Mouse (Mus musculus) forebrain, embryonic 11.5 days (tissue): ENCODE measurements around the gene Arl16. TPM values are rescaled to one million over a fixed set of nuclear protein-coding genes. Genes with fewer than 3 reads are reported as not detected.
A peak's percentile ranks its signal among the peaks of the same experiment; 100 is the strongest.
"Not testable (repeated sequence)": the region's sequence is repeated elsewhere in the genome, so short reads cannot be mapped to it uniquely, and the experiment has no call there.

Experiments
- ATAC-seq: fragments of 200-750 bp; cut with Nextera tagmentation; replicated peaks from 2 replicates; pipeline ENCODE4 v1.8.0; 2017; ENCODE audit warnings: moderate TSS enrichment; ENCODE audit not compliant: low FRiP score
- DNase-seq: peaks from one replicate; pipeline ENCODE4 v3.0.0-alpha.2; 2017; ENCODE audit warnings: low spot score
- H3K27ac ChIP-seq: fragments of 300-500 bp; sonication (generic); 2 replicates; pipeline ENCODE4 v1.5.1; 2014; ENCODE audit warnings: low read depth, low read length
- H3K27me3 ChIP-seq: fragments of 300-500 bp; sonication (generic); 2 replicates; pipeline ENCODE4 v1.6.1; 2014; ENCODE audit warnings: mild to moderate bottlenecking, low read length, mixed read lengths; ENCODE audit not compliant: control insufficient read depth, insufficient read depth
- H3K36me3 ChIP-seq: fragments of 300-500 bp; sonication (generic); 2 replicates; pipeline ENCODE4 v1.6.1; 2014; ENCODE audit warnings: mild to moderate bottlenecking, low read length, moderate library complexity, mixed read lengths; ENCODE audit not compliant: control insufficient read depth, insufficient read depth
- H3K4me1 ChIP-seq: fragments of 300-500 bp; sonication (generic); replicated peaks from 2 replicates; pipeline ENCODE4 v1.6.1; 2014; ENCODE audit warnings: low read length, mixed read lengths; ENCODE audit not compliant: control insufficient read depth, insufficient read depth
- H3K4me2 ChIP-seq: fragments of 300-500 bp; sonication (generic); 2 replicates; pipeline ENCODE4 v1.6.1; 2014; ENCODE audit warnings: low read depth, mild to moderate bottlenecking, low read length, moderate library complexity, mixed read lengths; ENCODE audit not compliant: severe bottlenecking
- H3K4me3 ChIP-seq: fragments of 300-500 bp; sonication (generic); 2 replicates; pipeline ENCODE4 v1.5.1; 2014; ENCODE audit warnings: low read depth, low read length
- H3K9ac ChIP-seq: fragments of 300-500 bp; sonication (generic); 2 replicates; pipeline ENCODE4 v1.6.1; 2014; ENCODE audit warnings: low read length
- H3K9me3 ChIP-seq: fragments of 300-500 bp; sonication (generic); 2 replicates; pipeline ENCODE4 v1.6.1; 2016; ENCODE audit warnings: low read length, mixed read lengths; ENCODE audit not compliant: control insufficient read depth
- WGBS: fragments of 180-500 bp; shearing (Covaris S2); extraction: QIAGEN DNeasy Blood & Tissue Kit; methylation state at CpG from one replicate; pipeline ENCODE4 v1.1.7; 2014; 5-methylcytosine and 5-hydroxymethylcytosine counted together
- polyA plus RNA-seq: library from polyadenylated mRNA; unstranded; fragments of >200 nt; fragmentation: Nextera tagmentation; extraction: Ambion mirVana; gene quantifications from 2 replicates; pipeline ENCODE4 v1.2.1, GENCODE M21; 2014

The Arl16 gene
- 50.1 and 54.2 TPM in 2 replicates for polyA plus RNA-seq

- peaks cover 11% of the 10 kb centered on the region for H3K4me1 ChIP-seq
- WGBS, result under 1% methylated on average over 53 of the region's 54 CpGs
- ATAC-seq, result peak; percentile 100
- peak within 1 kb of the TSS; percentile 91 for H3K4me3 ChIP-seq
- no peaks in the 10 kb centered on the region for H3K9me3 ChIP-seq
- peaks cover 6% of the 10 kb centered on the region; the same call in 1 of the 2 replicates for H3K36me3 ChIP-seq
- H3K9ac ChIP-seq, result peak within 1 kb of the TSS; percentile 91
- H3K27ac ChIP-seq, result peak within 1 kb of the TSS; percentile 59; the same call in 1 of the 2 replicates
- DNase-seq, result peak; percentile 98
- H3K27me3 ChIP-seq, result no peaks in the 10 kb centered on the region
- H3K4me2 ChIP-seq, result peak within 1 kb of the TSS; percentile 68
Measured at GRCm38 (mm10) chr11:120467051-120467735, at the start of gene Arl16. Gene Arl16 (minus strand): TSS chr11:120467607.

GRCm38 (mm10) chr11:120517147-120517546 lies 49.7 kb upstream of the Arl16 start:
- no peaks in the 10 kb centered on the region for H3K9me3 ChIP-seq
- ATAC-seq, result no peak
- no peak for DNase-seq
- H3K9ac ChIP-seq, result no peak overlapping the region
- H3K27me3 ChIP-seq, result no peaks in the 10 kb centered on the region
- no peak overlapping the region for H3K27ac ChIP-seq
- no peaks in the 10 kb centered on the region for H3K36me3 ChIP-seq
- H3K4me1 ChIP-seq, result no peaks in the 10 kb centered on the region
- no peak overlapping the region for H3K4me2 ChIP-seq
- no peak overlapping the region for H3K4me3 ChIP-seq
- WGBS, result 77% methylated on average over 4 of the region's 4 CpGs

GRCm38 (mm10) chr11:120515611-120516010 lies 48.2 kb upstream of the Arl16 start:
- Histone ChIP-seq H3K27me3 (no peaks in the 10 kb centered on the region), H3K9me3 (no peaks in the 10 kb centered on the region), H3K4me3 (no peak overlapping the region), H3K4me2 (no peak overlapping the region), H3K27ac (no peak overlapping the region), H3K4me1 (peaks cover 2% of the 10 kb centered on the region; the same call in 1 of the 2 replicates), H3K36me3 (no peaks in the 10 kb centered on the region), H3K9ac (no peak overlapping the region)
- ATAC-seq (0 out of 2 replicates have a peak, but pooled peaks have one; percentile 60), DNase-seq (peak; percentile 94)
- 15% methylated on average over 17 of the region's 17 CpGs for WGBS

- 96% methylated on average over 2 of the region's 2 CpGs for WGBS
- not testable (repeated sequence) for H3K9ac ChIP-seq, H3K4me2 ChIP-seq, H3K9me3 ChIP-seq, H3K4me1 ChIP-seq, H3K27me3 ChIP-seq, ATAC-seq, H3K36me3 ChIP-seq, H3K4me3 ChIP-seq, H3K27ac ChIP-seq, DNase-seq
Measured at GRCm38 (mm10) chr11:120514262-120514661, 46.9 kb upstream of the Arl16 start.

- Histone ChIP-seq H3K36me3 (no peaks in the 10 kb centered on the region), H3K4me1 (peaks cover 5% of the 10 kb centered on the region; the same call in 1 of the 2 replicates), H3K9ac (no peak overlapping the region), H3K27ac (no peak overlapping the region), H3K27me3 (no peaks in the 10 kb centered on the region), H3K4me3 (no peak overlapping the region), H3K9me3 (no peaks in the 10 kb centered on the region), H3K4me2 (no peak overlapping the region)
- 56% methylated on average over 6 of the region's 6 CpGs for WGBS
- ATAC-seq (no peak), DNase-seq (no peak)
Measured at GRCm38 (mm10) chr11:120512790-120513453, 45.5 kb upstream of the Arl16 start.

GRCm38 (mm10) chr11:120510375-120511030 lies 43.1 kb upstream of the Arl16 start:
- peak overlapping the region; percentile 57 for H3K9ac ChIP-seq
- H3K4me3 ChIP-seq, result 0 out of 2 replicates have a peak overlapping the region, but pooled peaks have one; percentile 3
- no peak for ATAC-seq

GRCm38 (mm10) chr11:120509940-120510339 lies 42.5 kb upstream of the Arl16 start:
- Histone ChIP-seq H3K9ac (no peak overlapping the region; the same call in 1 of the 2 replicates), H3K27ac (0 out of 2 replicates have a peak overlapping the region, but pooled peaks have one; percentile 9), H3K27me3 (no peaks in the 10 kb centered on the region), H3K4me3 (no peak overlapping the region), H3K4me2 (no peak overlapping the region), H3K36me3 (no peaks in the 10 kb centered on the region), H3K4me1 (peaks cover 5% of the 10 kb centered on the region; the same call in 1 of the 2 replicates), H3K9me3 (no peaks in the 10 kb centered on the region)
- no peak for ATAC-seq
- DNase-seq, result no peak
- WGBS, result 33% methylated on average over 4 of the region's 4 CpGs

More at GRCm38 (mm10) chr11:120510375-120511030, 43.1 kb upstream of the Arl16 start:
- no peaks in the 10 kb centered on the region for H3K36me3 ChIP-seq
- WGBS, result 4% methylated on average over 16 of the region's 16 CpGs
- peak overlapping the region; percentile 42; the same call in 1 of the 2 replicates for H3K4me2 ChIP-seq
- no peaks in the 10 kb centered on the region for H3K9me3 ChIP-seq
- 0 out of 2 replicates have a peak overlapping the region, but pooled peaks have one; percentile 9 for H3K27ac ChIP-seq
- DNase-seq, result peak; percentile 57
- H3K27me3 ChIP-seq, result no peaks in the 10 kb centered on the region
- peaks cover 5% of the 10 kb centered on the region; the same call in 1 of the 2 replicates for H3K4me1 ChIP-seq

GRCm38 (mm10) chr11:120508290-120508870 lies 41.0 kb upstream of the Arl16 start:
- DNase-seq (no peak), ATAC-seq (no peak)

More at GRCm38 (mm10) chr11:120508290-120508870, 41.0 kb upstream of the Arl16 start:
- Histone ChIP-seq H3K9me3 (no peaks in the 10 kb centered on the region), H3K27ac (no peak overlapping the region), H3K36me3 (no peaks in the 10 kb centered on the region), H3K27me3 (no peaks in the 10 kb centered on the region), H3K9ac (no peak overlapping the region), H3K4me2 (no peak overlapping the region), H3K4me3 (no peak overlapping the region), H3K4me1 (peaks cover 5% of the 10 kb centered on the region; the same call in 1 of the 2 replicates)
- 89% methylated on average over 9 of the region's 9 CpGs for WGBS
